Mouse (Mus musculus): ENCODE measurements around the gene Olfr873. TPM values are rescaled to one million over a fixed set of nuclear protein-coding genes. Genes with fewer than 3 reads are reported as not detected.
"Not testable (repeated sequence)": the region's sequence is repeated elsewhere in the genome, so short reads cannot be mapped to it uniquely, and the experiment has no call there.

The Olfr873 gene
- polyA plus RNA-seq (2012; rRNA removed) (not detected in 2 replicates), polyA plus RNA-seq (2014; fragmentation: Nextera tagmentation; extraction: Ambion mirVana) (not detected in 2 replicates)

- 52% methylated on average over 1 of the region's 1 CpGs for WGBS (ENCODE audit: insufficient replicate concordance)
- no peak for ATAC-seq (ENCODE audit: insufficient read depth)
These were observed at the start of gene Olfr873 for GRCm38 (mm10) chr9:20298232-20298631. TSS of gene Olfr873 (plus strand) at chr9:20298532.

GRCm38 (mm10) chr9:20282051-20282450, 16.3 kb upstream of the Olfr873 start, which contains the start of gene Olfr39:
TSS of gene Olfr39 (plus strand) at chr9:20282351.
- H3K4me1 ChIP-seq (replicated peaks; ENCODE audit: control insufficient read depth in 2 of 2, insufficient read depth in 2 of 2, low read length in 1 of 2) = no peaks in the 10 kb centered on the region
- H3K9me3 ChIP-seq (ENCODE audit: control insufficient read depth, low read length) = no peaks in the 10 kb centered on the region
- no peak within 1 kb of the TSS for H3K27ac ChIP-seq

More at GRCm38 (mm10) chr9:20298232-20298631, at the start of gene Olfr873:
- Histone ChIP-seq H3K9ac (replicated peaks) (no peak within 1 kb of the TSS), H3K9me3 (ENCODE audit: control insufficient read depth, low read length) (no peaks in the 10 kb centered on the region), H3K27me3 (ENCODE audit: control insufficient read depth, insufficient read depth, low read length) (no peaks in the 10 kb centered on the region), H3K36me3 (replicated peaks; ENCODE audit: control insufficient read depth, insufficient read depth, low read depth) (no peaks in the 10 kb centered on the region), H3K27ac (no peak within 1 kb of the TSS), H3K4me2 (ENCODE audit: low read depth) (no peak within 1 kb of the TSS), H3K4me3 (ENCODE audit: insufficient read depth in 1 of 2, low read depth in 2 of 2, low read length in 2 of 2) (no peak within 1 kb of the TSS), H3K4me1 (replicated peaks; ENCODE audit: control insufficient read depth in 2 of 2, insufficient read depth in 2 of 2, low read length in 1 of 2) (no peaks in the 10 kb centered on the region)
- TF ChIP-seq CTCF (IDR thresholded peaks at IDR 0.05; ENCODE audit: low read depth) = no peak
- DNase-seq (ENCODE audit: low read depth in 3 of 3, low spot score in 3 of 3) = no peak

DNA sequence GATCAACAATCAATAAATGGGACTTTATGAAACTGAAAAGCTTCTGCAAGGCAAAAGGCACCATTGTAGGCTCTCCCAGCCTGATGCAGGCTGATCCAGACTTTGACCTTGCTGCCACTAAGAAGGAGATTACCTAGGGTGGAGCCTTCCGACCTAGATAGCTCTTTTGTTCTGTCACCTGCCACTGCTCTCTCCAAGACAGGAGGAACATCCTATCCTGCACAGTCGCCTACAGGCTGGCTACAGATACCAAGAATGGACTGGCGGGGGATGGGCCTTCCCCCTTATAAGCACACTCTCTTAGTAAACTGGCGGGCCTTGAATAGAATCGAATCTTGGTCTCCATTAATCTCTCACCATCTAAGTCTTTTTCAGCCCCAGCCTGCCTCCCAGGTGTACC, 2.8 kb upstream of the Olfr873 start:
- H3K9me3 ChIP-seq (ENCODE audit: control insufficient read depth, low read length); H3K9ac ChIP-seq (replicated peaks); H3K4me2 ChIP-seq (ENCODE audit: low read depth); ATAC-seq (ENCODE audit: insufficient read depth); H3K4me3 ChIP-seq (ENCODE audit: insufficient read depth in 1 of 2, low read depth in 2 of 2, low read length in 2 of 2); H3K36me3 ChIP-seq (replicated peaks; ENCODE audit: control insufficient read depth, insufficient read depth, low read depth); H3K27ac ChIP-seq; DNase-seq (ENCODE audit: low read depth in 3 of 3, low spot score in 3 of 3); H3K27me3 ChIP-seq (ENCODE audit: control insufficient read depth, insufficient read depth, low read length); H3K4me1 ChIP-seq (replicated peaks; ENCODE audit: control insufficient read depth in 2 of 2, insufficient read depth in 2 of 2, low read length in 1 of 2): not testable (repeated sequence)
- WGBS (ENCODE audit: insufficient replicate concordance) = 57% methylated on average over 5 of the region's 5 CpGs

More at GRCm38 (mm10) chr9:20282051-20282450, 16.3 kb upstream of the Olfr873 start, which contains the start of gene Olfr39:
- Histone ChIP-seq H3K4me3 (ENCODE audit: insufficient read depth in 1 of 2, low read depth in 2 of 2, low read length in 2 of 2) (no peak within 1 kb of the TSS), H3K4me2 (ENCODE audit: low read depth) (no peak within 1 kb of the TSS), H3K27me3 (ENCODE audit: control insufficient read depth, insufficient read depth, low read length) (no peaks in the 10 kb centered on the region), H3K9ac (replicated peaks) (no peak within 1 kb of the TSS), H3K36me3 (replicated peaks; ENCODE audit: control insufficient read depth, insufficient read depth, low read depth) (no peaks in the 10 kb centered on the region)
- no peak for DNase-seq (ENCODE audit: low read depth in 3 of 3, low spot score in 3 of 3)
- no peak for ATAC-seq (ENCODE audit: insufficient read depth)
- 51% methylated on average over 1 of the region's 1 CpGs for WGBS (ENCODE audit: insufficient replicate concordance)
- no peak for TF ChIP-seq EP300 (IDR thresholded peaks at IDR 0.05; ENCODE audit: low read depth)
- no peak for TF ChIP-seq CTCF (IDR thresholded peaks at IDR 0.05; ENCODE audit: low read depth)

DNA sequence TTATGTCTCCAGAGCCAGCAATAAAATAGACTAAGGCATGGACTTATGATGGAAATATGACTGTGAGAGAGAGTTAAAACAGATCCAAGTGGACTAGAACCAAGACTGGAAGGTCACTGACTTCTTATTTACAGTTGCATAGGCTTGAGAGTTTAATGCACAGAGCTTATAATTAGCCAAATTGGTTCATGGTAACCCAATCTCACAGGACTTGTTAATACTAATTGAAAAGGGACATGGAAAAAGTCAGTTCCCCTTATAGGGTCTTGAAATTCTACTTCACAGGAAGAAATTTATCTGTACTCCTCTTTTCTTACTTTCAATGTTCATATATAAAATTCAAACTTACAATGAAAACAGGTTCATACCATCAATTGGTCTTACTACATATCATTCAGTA, 37.7 kb downstream of the Olfr873 start, which contains the start of gene Olfr18:
Gene Olfr18 (minus strand): TSS at position 101 of the 400 bp plus-strand sequence.
- H3K27ac ChIP-seq = no peak within 1 kb of the TSS
- H3K9me3 ChIP-seq (ENCODE audit: control insufficient read depth, low read length) = no peaks in the 10 kb centered on the region
- H3K9ac ChIP-seq (replicated peaks) = no peak within 1 kb of the TSS
- H3K36me3 ChIP-seq (replicated peaks; ENCODE audit: control insufficient read depth, insufficient read depth, low read depth) = no peaks in the 10 kb centered on the region
- H3K4me2 ChIP-seq (ENCODE audit: low read depth) = no peak within 1 kb of the TSS
- H3K4me1 ChIP-seq (replicated peaks; ENCODE audit: control insufficient read depth in 2 of 2, insufficient read depth in 2 of 2, low read length in 1 of 2) = no peaks in the 10 kb centered on the region
- H3K27me3 ChIP-seq (ENCODE audit: control insufficient read depth, insufficient read depth, low read length) = no peaks in the 10 kb centered on the region
- no peak within 1 kb of the TSS for H3K4me3 ChIP-seq (ENCODE audit: insufficient read depth in 1 of 2, low read depth in 2 of 2, low read length in 2 of 2)
- TF ChIP-seq EP300 (IDR thresholded peaks at IDR 0.05; ENCODE audit: low read depth) (no peak), CTCF (IDR thresholded peaks at IDR 0.05; ENCODE audit: low read depth) (no peak)
- no peak for ATAC-seq (ENCODE audit: insufficient read depth)
- DNase-seq (ENCODE audit: low read depth in 3 of 3, low spot score in 3 of 3) = no peak

DNA sequence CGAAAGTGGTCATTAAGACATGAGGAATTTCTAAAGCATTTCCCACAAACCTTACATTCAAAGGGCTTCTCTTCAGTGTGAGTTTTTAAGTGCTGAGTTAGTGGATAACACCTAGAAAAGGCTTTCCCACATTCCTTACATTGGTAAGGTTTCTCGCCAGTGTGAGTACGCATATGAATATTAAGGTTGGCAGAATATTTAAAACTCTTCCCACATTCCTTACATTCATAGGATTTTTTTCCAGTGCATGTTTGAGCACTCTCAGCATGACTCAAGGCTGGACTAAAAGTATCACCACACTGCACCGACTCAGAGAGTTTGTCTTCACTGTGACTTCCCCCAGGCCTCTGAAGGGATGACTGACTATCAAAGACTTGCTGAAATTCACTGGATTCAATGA, 50.2 kb downstream of the Olfr873 start:
- WGBS (ENCODE audit: insufficient replicate concordance) = 70% methylated on average over 4 of the region's 4 CpGs
- TF ChIP-seq EP300 (IDR thresholded peaks at IDR 0.05; ENCODE audit: low read depth) (no peak), CTCF (IDR thresholded peaks at IDR 0.05; ENCODE audit: low read depth) (no peak)
- H3K4me1 ChIP-seq (replicated peaks; ENCODE audit: control insufficient read depth in 2 of 2, insufficient read depth in 2 of 2, low read length in 1 of 2) = no peaks in the 10 kb centered on the region
- DNase-seq (ENCODE audit: low read depth in 3 of 3, low spot score in 3 of 3) (no peak), ATAC-seq (ENCODE audit: insufficient read depth) (no peak)
- no peak overlapping the region for H3K27ac ChIP-seq
- H3K4me2 ChIP-seq (ENCODE audit: low read depth) = no peak overlapping the region
- no peaks in the 10 kb centered on the region for H3K27me3 ChIP-seq (ENCODE audit: control insufficient read depth, insufficient read depth, low read length)
- no peak overlapping the region for H3K9ac ChIP-seq (replicated peaks)
- no peaks in the 10 kb centered on the region for H3K9me3 ChIP-seq (ENCODE audit: control insufficient read depth, low read length)
- no peak overlapping the region for H3K4me3 ChIP-seq (ENCODE audit: insufficient read depth in 1 of 2, low read depth in 2 of 2, low read length in 2 of 2)
- no peaks in the 10 kb centered on the region; the same call in 1 of the 2 replicates for H3K36me3 ChIP-seq (replicated peaks; ENCODE audit: control insufficient read depth, insufficient read depth, low read depth)

Other genes with a start within 250 kb of the Olfr873 start
- gene Olfr867, start 241.0 kb upstream of the Olfr873 start, polyA plus RNA-seq (2012; rRNA removed) = not detected in 2 replicates
- not detected in 2 replicates for gene Olfr867, start 241.0 kb upstream of the Olfr873 start, polyA plus RNA-seq (2014; fragmentation: Nextera tagmentation; extraction: Ambion mirVana)
- not detected in 2 replicates for gene Olfr868, start 199.9 kb upstream of the Olfr873 start, polyA plus RNA-seq (2012; rRNA removed)
- not detected in 2 replicates for gene Olfr868, start 199.9 kb upstream of the Olfr873 start, polyA plus RNA-seq (2014; fragmentation: Nextera tagmentation; extraction: Ambion mirVana)
- not detected in 2 replicates for gene Olfr869, start 169.5 kb upstream of the Olfr873 start, polyA plus RNA-seq (2012; rRNA removed)
- not detected in 2 replicates for gene Olfr869, start 169.5 kb upstream of the Olfr873 start, polyA plus RNA-seq (2014; fragmentation: Nextera tagmentation; extraction: Ambion mirVana)
- not detected in 2 replicates for gene Olfr870, start 124.5 kb upstream of the Olfr873 start, polyA plus RNA-seq (2012; rRNA removed)
- gene Olfr870, start 124.5 kb upstream of the Olfr873 start, polyA plus RNA-seq (2014; fragmentation: Nextera tagmentation; extraction: Ambion mirVana) = not detected in 2 replicates
- not detected in 2 replicates for gene Olfr871, start 86.3 kb upstream of the Olfr873 start, polyA plus RNA-seq (2012; rRNA removed)
- not detected in 2 replicates for gene Olfr871, start 86.3 kb upstream of the Olfr873 start, polyA plus RNA-seq (2014; fragmentation: Nextera tagmentation; extraction: Ambion mirVana)
- not detected in 2 replicates for gene Olfr872, start 61.4 kb upstream of the Olfr873 start, polyA plus RNA-seq (2012; rRNA removed)
- gene Olfr872, start 61.4 kb upstream of the Olfr873 start, polyA plus RNA-seq (2014; fragmentation: Nextera tagmentation; extraction: Ambion mirVana) = not detected in 2 replicates
- gene Olfr39, start 16.2 kb upstream of the Olfr873 start, polyA plus RNA-seq (2012; rRNA removed) = not detected in 2 replicates
- not detected in 2 replicates for gene Olfr39, start 16.2 kb upstream of the Olfr873 start, polyA plus RNA-seq (2014; fragmentation: Nextera tagmentation; extraction: Ambion mirVana)
- gene Olfr18, start 37.6 kb downstream of the Olfr873 start, polyA plus RNA-seq (2012; rRNA removed) = not detected in 2 replicates
- not detected in 2 replicates for gene Olfr18, start 37.6 kb downstream of the Olfr873 start, polyA plus RNA-seq (2014; fragmentation: Nextera tagmentation; extraction: Ambion mirVana)
- gene Zfp560, start 86.6 kb downstream of the Olfr873 start, polyA plus RNA-seq (2012; rRNA removed) = 2.5 and 4.1 TPM in 2 replicates
- gene Zfp560, start 86.6 kb downstream of the Olfr873 start, polyA plus RNA-seq (2014; fragmentation: Nextera tagmentation; extraction: Ambion mirVana) = 11.9 and 14.1 TPM in 2 replicates
- 1.5 and 1.8 TPM in 2 replicates for gene Zfp26, start 161.6 kb downstream of the Olfr873 start, polyA plus RNA-seq (2012; rRNA removed)
- 3.4 and 6.0 TPM in 2 replicates for gene Zfp26, start 161.6 kb downstream of the Olfr873 start, polyA plus RNA-seq (2014; fragmentation: Nextera tagmentation; extraction: Ambion mirVana)
- 2.4 and 3.4 TPM in 2 replicates for gene Zfp426, start 194.2 kb downstream of the Olfr873 start, polyA plus RNA-seq (2012; rRNA removed)
- gene Zfp426, start 194.2 kb downstream of the Olfr873 start, polyA plus RNA-seq (2014; fragmentation: Nextera tagmentation; extraction: Ambion mirVana) = 7.2 and 7.3 TPM in 2 replicates
- 3.6 and 5.0 TPM in 2 replicates for gene Zfp266, start 222.9 kb downstream of the Olfr873 start, polyA plus RNA-seq (2012; rRNA removed)
- 8.7 and 10.8 TPM in 2 replicates for gene Zfp266, start 222.9 kb downstream of the Olfr873 start, polyA plus RNA-seq (2014; fragmentation: Nextera tagmentation; extraction: Ambion mirVana)

Measured in liver, embryonic 14.5 days (tissue).